ENCODE assay signal across 27 mouse cellular contexts in the genomic region with DNA sequence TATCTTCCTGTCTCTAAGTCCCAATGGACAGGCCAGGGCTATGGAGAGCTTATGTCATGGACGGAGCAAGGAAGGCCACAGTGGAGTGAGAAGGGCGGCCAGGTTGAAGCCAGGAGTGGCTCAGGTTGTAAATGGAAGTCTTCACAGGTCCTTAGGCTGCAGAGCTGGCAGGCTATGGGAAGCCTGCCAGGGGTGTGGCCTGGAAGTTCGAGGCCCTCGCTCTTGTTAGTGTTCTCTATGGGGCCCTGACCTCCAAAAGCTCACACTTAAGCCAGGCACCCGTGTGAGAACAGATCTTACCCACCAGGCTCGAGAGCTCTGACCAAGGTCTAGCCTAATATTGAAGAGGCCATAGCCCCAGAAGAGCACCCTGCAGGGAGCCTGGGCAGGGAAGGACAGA. TPM values are rescaled to one million over a fixed set of nuclear protein-coding genes. Genes with fewer than 3 reads are reported as not detected.
DNase-seq lines count a peak whose midpoint lies in the region; ATAC-seq and TF ChIP-seq lines count a peak whose summit lies in the region.
"Had no signal": no experiment of that assay in that cellular context is flagged by ENCODE, and none has a peak within 500 bp of the region (broad histone marks: within the 10 kb centered on the region; RNA-seq: fewer than 3 reads in every experiment).

No protein-coding gene starts in this region.

- TF ChIP-seq RAD21 in MEL (IDR thresholded peaks at IDR 0.05; ENCODE audit: low read depth, low read length), result no peak

- no peak for TF ChIP-seq POLR2A in MEL (IDR thresholded peaks at IDR 0.05; ENCODE audit: control insufficient read depth in 1 of 2, insufficient read depth in 1 of 2, low read depth in 1 of 2, low read length in 2 of 2, poor library complexity in 1 of 2)

- TF ChIP-seq CTCF in MEL (IDR thresholded peaks at IDR 0.05 in 2 of 3, conservative IDR thresholded peaks at IDR 0.05 in 1 of 3; ENCODE audit: control insufficient read depth in 1 of 3, insufficient read depth in 1 of 3, low read depth in 2 of 3, low read length in 3 of 3, poor library complexity in 1 of 3, severe bottlenecking in 1 of 3), result no peak
- TF ChIP-seq CTCF in hindbrain, postnatal 0 days (IDR thresholded peaks at IDR 0.05; ENCODE audit: low read depth), result no peak

- no peak overlapping the region for H3K4me2 ChIP-seq in hindbrain, postnatal 0 days (ENCODE audit: low read depth, low read length)
- H3K4me2 ChIP-seq: embryonic facial prominence, embryonic 12.5 days; embryonic facial prominence, embryonic 15.5 days; hindbrain, embryonic 12.5 days; hindbrain, embryonic 15.5 days had no signal

- no peak overlapping the region for H3K4me3 ChIP-seq in MEL (ENCODE audit: control insufficient read depth in 1 of 2, insufficient read depth in 1 of 2, low read depth in 2 of 2, low read length in 2 of 2)
- no peak overlapping the region for H3K4me3 ChIP-seq in hindbrain, postnatal 0 days (ENCODE audit: low read length)
- H3K4me3 ChIP-seq: embryonic facial prominence, embryonic 12.5 days; embryonic facial prominence, embryonic 15.5 days; heart, adult 2 months; heart, embryonic 10.5 days; hindbrain, embryonic 12.5 days; hindbrain, embryonic 15.5 days had no signal

- H3K27me3 ChIP-seq in MEL (ENCODE audit: control insufficient read depth in 1 of 2, insufficient read depth in 2 of 2, low read length in 2 of 2), result peaks cover 2% of the 10 kb centered on the region in 2 experiments; a peak in 2 of 4 replicates
- H3K27me3 ChIP-seq in hindbrain, postnatal 0 days (ENCODE audit: insufficient read depth, low read length), result no peaks in the 10 kb centered on the region
- H3K27me3 ChIP-seq: CH12.LX; embryonic facial prominence, embryonic 12.5 days; embryonic facial prominence, embryonic 15.5 days; hindbrain, embryonic 12.5 days; hindbrain, embryonic 15.5 days had no signal

- no peaks in the 10 kb centered on the region for H3K9me3 ChIP-seq in MEL (replicated peaks; ENCODE audit: insufficient read depth, low read length)
- H3K9me3 ChIP-seq in hindbrain, postnatal 0 days (ENCODE audit: low read length), result no peaks in the 10 kb centered on the region
- H3K9me3 ChIP-seq: embryonic facial prominence, embryonic 12.5 days; embryonic facial prominence, embryonic 15.5 days; heart, embryonic 10.5 days; hindbrain, embryonic 12.5 days; hindbrain, embryonic 15.5 days had no signal

- no peak for TF ChIP-seq EP300 in MEL (IDR thresholded peaks at IDR 0.05; ENCODE audit: low read depth in 1 of 2, low read length in 2 of 2)

- no peak overlapping the region for H3K27ac ChIP-seq in MEL (ENCODE audit: control insufficient read depth, low read depth, low read length)
- H3K27ac ChIP-seq in hindbrain, postnatal 0 days, result no peak overlapping the region
- H3K27ac ChIP-seq: embryonic facial prominence, embryonic 12.5 days; embryonic facial prominence, embryonic 15.5 days; heart, adult 2 months; heart, embryonic 10.5 days; hindbrain, embryonic 12.5 days; hindbrain, embryonic 15.5 days had no signal

- ATAC-seq in hindbrain, postnatal 0 days, result no peak
- ATAC-seq: activated CD4-positive, CD25-positive, alpha-beta regulatory T cell, adult 4 months; forebrain, embryonic 14.5 days; forebrain, postnatal 0 days had no signal

- DNase-seq in lung, adult 18-20 months, result peak; percentile 53 to 67
- no peak for DNase-seq in lung, postnatal 10 days
- DNase-seq in MEL (ENCODE audit: low read depth, low spot score), result peak; percentile 36
- DNase-seq in lung, postnatal 25 days (ENCODE audit: low spot score), result peak; percentile 50
- no peak for DNase-seq in hindbrain, postnatal 0 days (ENCODE audit: low spot score)
- no peak for DNase-seq in thymus, postnatal 0 days (ENCODE audit: low spot score)
- DNase-seq in adrenal gland, postnatal 36 days, result no peak
- DNase-seq: adrenal gland, postnatal 10 days; B cell, adult 2 months; cerebellum, adult 11 months; cerebellum, adult 2 months; cerebellum, adult 9-11 months; cerebellum, postnatal 25 days; forebrain, postnatal 0 days; gastrocnemius, postnatal 36 days; heart, adult 2 months had no signal

- no peaks in the 10 kb centered on the region for H3K4me1 ChIP-seq in MEL (ENCODE audit: control insufficient read depth in 1 of 2, insufficient read depth in 2 of 2, low read length in 2 of 2)
- peaks cover 7% of the 10 kb centered on the region; the same call in 1 of the 2 replicates for H3K4me1 ChIP-seq in hindbrain, postnatal 0 days (ENCODE audit: insufficient read depth, low read length)

- WGBS in hindbrain, postnatal 0 days, result 69% methylated on average over 6 of the region's 6 CpGs

- H3K9ac ChIP-seq in MEL (ENCODE audit: control insufficient read depth, low read depth, low read length, poor library complexity, severe bottlenecking), result no peak overlapping the region
- no peak overlapping the region for H3K9ac ChIP-seq in hindbrain, postnatal 0 days (replicated peaks; ENCODE audit: low read length)
- H3K9ac ChIP-seq: embryonic facial prominence, embryonic 12.5 days; embryonic facial prominence, embryonic 15.5 days; forebrain, postnatal 0 days; hindbrain, embryonic 12.5 days; hindbrain, embryonic 15.5 days had no signal

- no peaks in the 10 kb centered on the region for H3K36me3 ChIP-seq in MEL (ENCODE audit: control insufficient read depth in 1 of 2, insufficient read depth in 2 of 2, low read length in 2 of 2)
- H3K36me3 ChIP-seq in hindbrain, postnatal 0 days (ENCODE audit: insufficient read depth, low read length), result no peaks in the 10 kb centered on the region
- H3K36me3 ChIP-seq: embryonic facial prominence, embryonic 12.5 days; embryonic facial prominence, embryonic 15.5 days; heart, embryonic 10.5 days; hindbrain, embryonic 12.5 days; hindbrain, embryonic 15.5 days had no signal

- no peaks in the 10 kb centered on the region for H3K79me2 ChIP-seq in MEL (ENCODE audit: control insufficient read depth, insufficient read depth, low read length, poor library complexity)

TF ChIP-seq in MEL, 35 proteins besides CTCF, POLR2A, EP300 and RAD21:
- TF ChIP-seq JUND (IDR thresholded peaks at IDR 0.05; ENCODE audit: low read depth, low read length) (no peak), POLR2AphosphoS5 (IDR thresholded peaks at IDR 0.05; ENCODE audit: borderline replicate concordance, low read depth, low read length) (no peak), MYB (IDR thresholded peaks at IDR 0.05; ENCODE audit: low read depth, low read length) (no peak), GABPA (IDR thresholded peaks at IDR 0.05; ENCODE audit: low read depth, low read length) (no peak), POLR2AphosphoS2 (IDR thresholded peaks at IDR 0.05; ENCODE audit: low read length) (no peak), NELFE (IDR thresholded peaks at IDR 0.05; ENCODE audit: low read depth, low read length) (no peak), USF2 (IDR thresholded peaks at IDR 0.05; ENCODE audit: borderline replicate concordance in 1 of 2, insufficient read depth in 1 of 2, low read depth in 1 of 2, low read length in 2 of 2) (no peak), ZC3H11A (IDR thresholded peaks at IDR 0.05; ENCODE audit: low read depth, low read length) (no peak), ETS1 (IDR thresholded peaks at IDR 0.05; ENCODE audit: low read depth, low read length) (no peak)

RNA-seq across cellular contexts. Expression of a gene that starts 9.7 kb away (rescaled TPM):
- total RNA-seq in MEL (2012; rRNA removed), result not detected in 2 replicates
- polyA plus RNA-seq in MEL (2012; ENCODE audit: insufficient read depth in 1 of 2, insufficient read length in 2 of 2, low read depth in 1 of 2, low replicate concordance in 2 of 2, missing spikeins in 1 of 2), result not detected
- total RNA-seq in hindbrain, postnatal 0 days (2014; rRNA removed), result 15.3 and 22.4 TPM in 2 replicates
- polyA plus RNA-seq in hindbrain, postnatal 0 days (2015; fragmentation: Nextera tagmentation; extraction: Ambion mirVana), result 16.6 and 17.5 TPM in 2 replicates
- polyA plus RNA-seq in thymus, postnatal 0 days (2015; fragmentation: Nextera tagmentation; extraction: Ambion mirVana), result 1.4 and 1.5 TPM in 2 replicates
- total RNA-seq in adrenal gland, postnatal 36 days (2021), result 10 to 100 TPM in 1 of 2 experiments, 1 to 10 TPM in 1; 4.4 to 55.1 TPM
- total RNA-seq: common myeloid progenitor, adult 5-6 weeks; granulocyte monocyte progenitor cell, adult 5-6 weeks; hematopoietic stem cell, adult 5-6 weeks had no signal

Comparison
In these comparisons a context has a peak if more than half of its experiments do, and no peak if none do; other contexts are left out.
1. DNase-seq: peak in lung, adult 18-20 months (2 of 2), MEL (single experiment) and lung, postnatal 25 days (single experiment); none in lung, postnatal 10 days (single experiment), hindbrain, postnatal 0 days (single experiment), thymus, postnatal 0 days (single experiment) and adrenal gland, postnatal 36 days (0 of 2).